Mouse (Mus musculus): ENCODE measurements around the gene Aph1a.

DNA sequence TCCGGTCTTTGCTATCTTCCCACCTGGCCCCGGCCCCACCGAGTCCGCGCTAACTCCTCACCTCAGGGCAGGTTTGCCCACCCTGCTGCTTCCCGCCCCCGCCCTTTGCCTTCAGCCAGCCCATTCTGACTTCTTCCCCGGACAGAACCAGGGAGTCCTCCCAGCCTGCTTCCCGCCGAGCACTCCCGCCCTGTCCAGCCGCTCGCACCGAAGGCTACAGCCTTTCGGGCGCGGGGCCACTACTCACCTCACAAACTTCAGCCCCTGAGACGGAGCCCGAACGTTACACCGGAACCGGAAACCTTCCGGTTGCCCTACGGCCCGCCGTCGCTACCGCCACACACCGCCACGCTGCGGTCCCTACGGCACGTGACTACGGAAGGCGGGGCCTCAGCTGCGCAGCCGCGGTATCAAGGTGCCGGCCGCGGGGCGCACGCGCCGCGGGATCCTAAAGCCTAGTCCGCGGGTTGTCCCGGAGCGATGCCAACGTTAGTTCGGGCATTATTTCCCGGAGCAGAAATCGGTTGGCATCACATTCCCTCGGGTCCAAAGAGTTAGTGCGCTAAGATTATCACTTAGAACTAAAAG, 38.2 kb upstream of the Aph1a start, which contains the start of gene Prpf3:
- TF ChIP-seq CTCF (IDR thresholded peaks at IDR 0.05; ENCODE audit: low read depth) (no peak), EP300 (IDR thresholded peaks at IDR 0.05; ENCODE audit: low read depth) (peak; percentile 57; the same call in 1 of the 2 replicates)
